Mouse (Mus musculus): ENCODE results near the gene Defb5.
"Not testable (repeated sequence)": the region's sequence is repeated elsewhere in the genome, so short reads cannot be mapped to it uniquely, and the experiment has no call there.

The Defb5 gene

DNA sequence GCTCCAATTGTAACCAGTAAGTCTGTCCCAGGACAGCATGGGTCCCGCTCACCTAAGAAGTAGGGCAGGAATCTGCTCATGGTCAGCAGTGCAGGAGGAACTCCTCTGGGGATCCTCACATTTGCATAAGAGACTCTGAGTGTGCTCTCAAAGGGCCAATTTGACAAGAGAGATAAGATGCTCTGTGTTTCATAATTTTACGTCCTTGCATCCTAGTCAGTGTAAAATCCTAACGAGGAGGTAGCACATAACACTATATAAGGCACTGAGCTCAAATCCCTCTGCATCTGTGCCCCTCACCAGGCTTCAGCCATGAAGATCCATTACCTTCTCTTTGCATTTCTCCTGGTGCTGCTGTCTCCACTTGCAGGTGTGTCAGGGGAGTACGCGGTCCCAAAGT, at the start of gene Defb5:
TSS of gene Defb5 (plus strand) at position 301 of the 400 bp plus-strand sequence.
- no peak for DNase-seq (ENCODE audit: low read depth)

DNA sequence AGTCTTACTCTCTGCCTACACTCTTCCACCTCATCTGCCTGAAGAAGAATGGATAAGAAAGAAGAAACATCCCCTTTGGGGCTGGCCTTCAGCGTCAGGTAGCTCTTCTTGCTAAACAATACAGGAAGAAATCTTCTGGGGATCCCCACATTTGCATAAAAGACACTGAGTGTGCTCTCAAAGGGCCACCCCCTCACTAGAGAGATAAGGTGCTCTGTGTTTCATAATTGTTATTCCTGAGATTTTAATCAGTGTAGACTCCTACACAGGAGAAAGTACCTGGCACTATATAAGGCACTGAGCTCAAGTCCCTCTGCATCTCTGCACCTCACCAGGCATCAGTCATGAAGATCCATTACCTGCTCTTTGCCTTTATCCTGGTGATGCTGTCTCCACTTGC, 22.2 kb upstream of the Defb5 start, which contains the start of gene Defb6:
TSS of gene Defb6 (plus strand) at position 318 of the 400 bp plus-strand sequence.
- no peak for DNase-seq (ENCODE audit: low read depth)

DNA sequence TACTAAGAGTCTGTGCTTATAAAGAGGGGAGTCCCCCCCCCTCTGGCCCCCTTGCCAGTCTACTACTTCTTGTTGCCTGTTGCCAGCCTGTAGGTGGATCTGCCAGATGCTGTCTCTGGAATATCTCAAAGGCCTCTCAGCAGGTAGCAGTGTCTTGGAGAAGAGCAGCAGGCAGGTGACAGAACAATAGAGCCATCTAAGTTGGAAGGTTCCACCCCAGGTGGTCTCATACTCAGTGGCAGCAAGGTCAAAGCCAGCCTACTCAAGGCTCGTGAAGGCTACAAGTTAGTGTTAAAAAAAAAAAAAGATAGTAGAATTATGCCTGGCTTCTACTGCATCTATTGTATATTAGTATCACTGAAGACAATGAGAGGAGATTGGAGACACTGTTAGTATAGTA, 9.3 kb upstream of the Defb5 start:
- no peak for DNase-seq (ENCODE audit: low read depth)

DNA sequence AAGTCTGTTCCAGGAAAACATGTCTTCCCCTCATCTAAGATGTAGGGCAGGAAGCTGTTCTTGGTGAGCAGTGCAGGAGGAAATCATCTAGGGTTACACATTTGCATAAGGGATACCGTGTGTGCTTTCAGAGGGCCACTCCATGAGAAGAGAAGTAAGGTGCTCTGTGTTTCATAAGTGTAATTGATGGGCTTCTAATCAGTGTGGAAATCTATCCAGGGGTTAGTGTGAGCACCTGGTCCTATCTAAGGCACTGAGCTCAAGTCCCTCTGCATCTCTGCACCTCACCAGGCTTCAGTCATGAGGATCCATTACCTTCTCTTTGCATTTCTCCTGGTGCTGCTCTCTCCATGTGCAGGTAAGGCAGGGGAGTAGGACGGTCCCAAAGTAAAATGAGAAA, 7.8 kb upstream of the Defb5 start, which contains the start of gene Defb46:
TSS of gene Defb46 (plus strand) at position 301 of the 400 bp plus-strand sequence.
- no peak for DNase-seq (ENCODE audit: low read depth)

DNA sequence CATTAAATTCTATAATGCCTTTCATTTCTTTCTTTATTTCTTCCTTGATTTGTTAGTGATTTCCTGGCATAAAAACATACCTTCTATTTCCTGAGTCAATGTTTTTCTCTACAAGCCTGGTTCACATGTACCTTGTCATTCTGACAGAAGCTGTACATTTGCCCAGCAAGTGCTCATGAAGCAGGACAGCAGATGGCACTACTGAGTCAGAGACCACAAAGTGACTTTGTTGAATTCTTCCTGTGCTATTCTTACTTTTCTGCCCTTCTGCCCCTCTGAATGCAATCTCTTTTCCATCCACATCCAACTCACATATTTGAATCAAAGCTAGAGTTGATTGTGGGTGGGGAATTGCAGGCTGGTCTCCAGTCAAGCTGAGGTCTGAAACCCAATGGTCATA, 10.8 kb downstream of the Defb5 start:
- DNase-seq (ENCODE audit: low read depth): no peak

DNA sequence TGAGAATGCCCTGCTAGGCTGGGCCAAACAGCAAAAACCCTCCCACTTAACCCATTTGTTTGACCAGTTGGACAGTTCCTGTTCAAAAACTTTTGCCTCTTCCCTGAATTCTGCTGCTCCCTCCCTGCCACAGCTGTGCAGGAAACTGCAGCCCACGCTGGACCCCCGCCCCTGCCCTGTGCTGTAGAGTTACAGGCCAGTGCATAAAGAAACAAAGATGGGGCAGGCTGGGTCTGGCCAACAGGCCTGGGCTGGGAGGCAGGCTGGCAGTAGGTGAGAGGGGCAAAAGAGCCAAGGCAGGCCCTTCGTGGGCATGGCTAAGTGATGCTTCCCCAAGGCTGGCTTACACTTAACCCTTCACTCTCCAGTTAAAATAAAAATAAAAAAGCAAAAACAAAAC, 12.3 kb downstream of the Defb5 start:
- DNase-seq (ENCODE audit: low read depth): no peak

DNA sequence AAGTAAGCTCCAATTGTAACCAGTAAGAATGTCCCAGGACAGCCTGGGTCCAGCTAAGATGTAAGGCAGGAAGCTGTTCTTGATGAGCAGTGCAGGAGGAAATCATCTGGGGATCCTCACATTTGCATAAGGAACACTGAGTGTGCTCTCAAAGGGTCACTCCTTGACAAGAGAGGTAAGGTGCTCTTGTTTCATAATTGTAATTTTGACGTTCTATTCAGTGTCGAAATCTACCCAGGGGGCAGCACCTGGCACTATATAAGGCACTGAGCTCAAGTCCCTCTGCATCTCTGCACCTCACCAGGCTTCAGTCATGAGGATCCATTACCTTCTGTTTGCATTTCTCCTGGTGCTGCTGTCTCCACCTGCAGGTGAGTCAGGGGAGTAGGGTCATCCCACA, 45.7 kb downstream of the Defb5 start, which contains the start of gene Defb3:
TSS of gene Defb3 (plus strand) at position 301 of the 400 bp plus-strand sequence.
- DNase-seq (ENCODE audit: low read depth): not testable (repeated sequence)

DNA sequence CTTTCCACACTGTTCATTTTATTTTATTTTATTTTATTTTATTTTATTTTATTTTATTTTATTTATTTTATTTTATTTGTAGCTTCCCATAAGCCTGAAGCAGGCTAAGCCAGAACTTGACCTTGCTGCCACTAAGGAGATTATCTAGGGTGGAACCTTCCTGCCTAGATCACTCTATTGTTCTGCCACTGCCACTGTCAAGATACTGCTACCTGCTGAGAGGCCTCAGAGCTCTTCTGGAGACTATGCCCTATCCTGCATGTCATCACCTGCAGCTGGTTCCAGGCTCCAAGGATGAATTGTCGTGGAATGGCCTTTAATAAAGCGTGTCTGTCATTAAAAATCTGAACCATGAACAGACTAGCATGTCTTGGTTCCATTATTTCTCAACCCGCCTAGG, 51.0 kb downstream of the Defb5 start:
- not testable (repeated sequence) for DNase-seq (ENCODE audit: low read depth)

All from naive thymus-derived CD4-positive, alpha-beta T cell, adult 2 months (primary cell).